Mouse (Mus musculus): Measurements from ENCODE around the gene Mybpc3.

Gene Mybpc3

GRCm38 (mm10) chr2:91117585-91118275, at the start of gene Mybpc3:
TSS of gene Mybpc3 (plus strand) at chr2:91118144.
- no peak for DNase-seq (ENCODE audit: low read depth, low spot score)

GRCm38 (mm10) chr2:91068162-91068871, 49.6 kb upstream of the Mybpc3 start:
- DNase-seq (ENCODE audit: low read depth, low spot score), result no peak

- no peak for DNase-seq (ENCODE audit: low read depth, low spot score)
Observed at GRCm38 (mm10) chr2:91068872-91069165, 49.1 kb upstream of the Mybpc3 start.

GRCm38 (mm10) chr2:91069306-91070000, 48.5 kb upstream of the Mybpc3 start:
- peak; percentile 33 for DNase-seq (ENCODE audit: low read depth, low spot score)

GRCm38 (mm10) chr2:91070076-91070800, 47.7 kb upstream of the Mybpc3 start, which contains the start of gene Slc39a13:
TSS of gene Slc39a13 (minus strand) at chr2:91070417.
- DNase-seq (ENCODE audit: low read depth, low spot score), result peak; percentile 97

- DNase-seq (ENCODE audit: low read depth, low spot score), result no peak
Observed at GRCm38 (mm10) chr2:91071059-91071458, 46.9 kb upstream of the Mybpc3 start.

- no peak for DNase-seq (ENCODE audit: low read depth, low spot score)
Observed at GRCm38 (mm10) chr2:91072092-91072491, 45.9 kb upstream of the Mybpc3 start.

GRCm38 (mm10) chr2:91077957-91078313, 40.0 kb upstream of the Mybpc3 start:
- no peak for DNase-seq (ENCODE audit: low read depth, low spot score)

- peak; percentile 65 for DNase-seq (ENCODE audit: low read depth, low spot score)
Observed at GRCm38 (mm10) chr2:91078314-91079025, 39.5 kb upstream of the Mybpc3 start.

GRCm38 (mm10) chr2:91079026-91079384, 38.9 kb upstream of the Mybpc3 start:
- DNase-seq (ENCODE audit: low read depth, low spot score), result no peak

- peak; percentile 59 for DNase-seq (ENCODE audit: low read depth, low spot score)
Observed at GRCm38 (mm10) chr2:91080784-91081513, 37.0 kb upstream of the Mybpc3 start.

GRCm38 (mm10) chr2:91081775-91082695, 35.9 kb upstream of the Mybpc3 start, which contains the start of gene Spi1:
TSS of gene Spi1 (plus strand) at chr2:91082390.
- DNase-seq (ENCODE audit: low read depth, low spot score), result no peak

GRCm38 (mm10) chr2:91082844-91083243, 35.1 kb upstream of the Mybpc3 start:
- DNase-seq (ENCODE audit: low read depth, low spot score), result peak; percentile 78

- DNase-seq (ENCODE audit: low read depth, low spot score), result peak; percentile 31
Observed at GRCm38 (mm10) chr2:91083366-91083940, 34.5 kb upstream of the Mybpc3 start.

- no peak for DNase-seq (ENCODE audit: low read depth, low spot score)
Observed at GRCm38 (mm10) chr2:91084179-91084820, 33.6 kb upstream of the Mybpc3 start.

GRCm38 (mm10) chr2:91085494-91086391, 32.2 kb upstream of the Mybpc3 start:
- DNase-seq (ENCODE audit: low read depth, low spot score), result no peak

GRCm38 (mm10) chr2:91086392-91087237, 31.3 kb upstream of the Mybpc3 start:
- DNase-seq (ENCODE audit: low read depth, low spot score), result no peak

All from CD4-positive, CD25-positive, alpha-beta regulatory T cell, adult 2 months (primary cell).